Mouse (Mus musculus) spleen, postnatal 4 days (tissue): ENCODE data around the gene Tns4.

Experiments used
- DNase-seq, 2 experiments: peaks; one replicate each; pipeline ENCODE4 v3.0.0; 2022; ENCODE audit warnings: low spot score in 2 of 2

Gene Tns4

DNA sequence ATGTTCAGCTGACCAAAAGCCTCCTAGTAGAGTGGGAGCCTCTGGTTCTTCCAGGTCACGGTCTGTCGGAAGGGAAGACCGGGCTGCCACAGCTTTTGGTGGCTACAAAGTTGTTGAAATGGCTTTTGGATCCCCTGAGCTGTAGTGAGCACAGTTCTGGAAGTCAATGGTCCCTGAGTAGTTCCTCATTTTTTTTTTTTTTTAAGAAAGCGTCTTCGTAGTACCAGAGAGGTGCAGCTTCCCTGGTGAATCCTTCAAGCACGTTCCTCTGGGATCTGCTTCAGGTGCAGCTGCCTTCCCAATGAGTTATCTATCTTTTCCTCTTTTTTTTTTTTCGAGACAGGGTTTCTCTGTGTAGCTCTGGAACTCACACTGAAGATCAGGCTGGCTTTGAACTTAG, 4.6 kb upstream of the Tns4 start:
- DNase-seq: no peak

DNA sequence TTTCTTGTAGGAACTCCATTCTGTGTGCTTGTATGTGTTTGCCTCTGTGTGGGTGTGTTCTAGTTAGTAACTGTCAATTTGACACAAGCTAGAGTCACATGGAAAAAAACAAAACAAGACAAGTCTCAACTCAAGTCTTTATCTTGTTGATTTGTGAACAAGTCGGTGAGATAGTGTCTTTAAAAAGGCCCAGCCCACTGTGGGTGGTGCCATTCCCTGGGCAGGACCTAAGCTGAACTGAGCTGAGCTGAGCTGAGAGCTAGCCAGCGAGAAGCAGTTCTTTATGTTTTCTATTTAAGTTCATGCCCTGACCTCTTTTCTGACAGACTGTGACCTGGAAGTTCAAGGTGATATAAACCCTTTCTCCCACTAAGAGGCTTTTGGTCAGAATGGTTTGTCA, 2.6 kb upstream of the Tns4 start:
- no peak for DNase-seq

DNA sequence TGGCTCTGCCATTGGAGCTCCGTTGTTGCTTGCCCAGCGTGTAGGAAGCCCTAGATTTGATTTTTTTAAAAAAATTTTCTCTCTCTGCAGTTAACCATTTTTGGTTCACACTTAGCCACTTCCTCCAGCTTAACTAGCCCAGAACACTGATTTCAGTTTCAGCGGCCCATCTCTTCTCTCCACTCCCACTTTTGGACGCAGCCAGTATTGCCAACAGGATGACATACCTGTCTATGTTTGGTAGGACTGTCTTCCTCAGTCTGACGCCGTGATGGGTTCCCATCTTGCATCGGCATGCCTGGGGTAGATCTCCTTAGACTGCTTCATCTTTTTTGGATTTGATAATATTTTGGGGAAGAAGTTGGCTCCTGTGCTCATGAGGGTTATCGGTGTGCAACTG, 1.3 kb upstream of the Tns4 start:
- DNase-seq: peak in 1 of 2 experiments; percentile 29

DNA sequence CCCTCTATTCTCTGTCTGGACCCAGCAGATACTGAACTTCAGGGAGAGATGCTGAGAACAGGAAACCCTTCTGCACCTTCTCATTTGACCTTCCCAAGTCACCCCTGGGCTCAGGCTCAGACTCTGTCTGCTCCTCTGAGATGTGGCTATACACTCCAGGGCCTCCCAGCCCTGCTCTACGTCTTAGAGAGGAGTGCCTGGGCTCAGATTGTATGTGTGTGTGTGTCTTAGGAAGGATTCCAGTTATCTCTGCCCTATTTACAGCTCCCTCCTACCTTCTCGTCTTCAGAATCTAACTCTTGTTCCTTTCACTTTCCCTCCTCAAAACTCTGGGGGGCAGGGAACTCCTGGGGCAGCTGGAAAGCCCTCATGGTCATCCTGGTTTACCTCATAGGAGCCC, 620 bp downstream of the Tns4 start:
- DNase-seq: no peak

DNA sequence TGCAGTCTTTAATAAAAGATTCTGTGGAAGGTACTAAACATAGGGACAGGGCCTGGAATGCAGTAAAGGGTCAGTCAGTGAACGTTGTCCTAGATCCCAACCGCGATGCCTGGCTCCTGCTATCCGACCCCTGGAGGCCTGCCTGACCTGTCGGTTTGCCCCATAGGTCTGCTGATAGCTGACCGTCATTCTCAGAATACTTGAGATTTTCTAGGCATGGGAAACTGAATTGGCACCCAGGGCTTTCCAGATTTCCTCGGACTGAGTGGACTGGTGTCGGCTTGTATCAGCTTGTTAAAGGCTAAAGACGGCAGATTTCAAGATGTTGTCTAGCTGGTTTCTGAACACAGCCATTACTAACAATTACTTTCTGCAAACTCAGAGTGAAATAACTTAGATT, 4.7 kb downstream of the Tns4 start:
- no peak for DNase-seq

DNA sequence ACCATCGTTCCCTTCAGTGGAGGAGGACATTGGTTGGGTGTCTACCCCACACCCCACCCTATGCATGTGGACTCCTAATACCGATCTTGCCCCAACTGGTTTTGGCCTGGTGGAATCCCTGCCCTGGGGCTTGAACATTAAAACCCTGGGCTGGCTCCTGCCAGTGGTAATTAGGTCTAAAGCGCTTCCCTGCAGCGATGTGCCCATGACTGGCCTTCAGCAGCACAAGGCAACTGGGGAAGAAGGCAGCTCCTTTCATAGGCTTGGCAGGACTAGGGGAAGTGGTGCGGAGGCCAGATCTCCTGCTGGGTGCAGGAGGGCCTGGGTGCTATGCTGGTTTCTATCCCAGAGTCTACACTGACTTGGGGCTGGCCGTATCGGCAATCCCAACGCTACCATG, 5.6 kb downstream of the Tns4 start:
- no peak for DNase-seq

DNA sequence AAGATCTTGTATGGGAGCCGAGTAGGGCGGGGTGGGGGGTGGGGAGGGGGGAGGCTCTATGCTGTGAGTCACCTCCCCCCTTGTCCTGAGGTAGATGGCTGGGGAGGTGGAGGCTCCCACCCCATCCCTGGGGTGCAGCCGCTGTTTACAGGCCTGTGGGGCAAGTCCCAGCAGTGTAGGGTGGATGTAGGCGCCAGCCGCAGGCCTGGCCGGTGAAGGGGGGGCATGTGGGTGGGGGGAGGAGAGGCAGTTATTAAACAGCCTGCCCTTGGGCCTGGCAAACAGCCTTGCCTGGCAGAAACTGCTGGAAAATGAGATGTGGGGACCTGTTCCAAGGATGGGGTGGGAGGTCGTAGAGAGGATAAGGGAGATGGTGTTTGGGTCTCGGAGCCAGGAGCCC, 7.0 kb downstream of the Tns4 start:
- DNase-seq: no peak

DNA sequence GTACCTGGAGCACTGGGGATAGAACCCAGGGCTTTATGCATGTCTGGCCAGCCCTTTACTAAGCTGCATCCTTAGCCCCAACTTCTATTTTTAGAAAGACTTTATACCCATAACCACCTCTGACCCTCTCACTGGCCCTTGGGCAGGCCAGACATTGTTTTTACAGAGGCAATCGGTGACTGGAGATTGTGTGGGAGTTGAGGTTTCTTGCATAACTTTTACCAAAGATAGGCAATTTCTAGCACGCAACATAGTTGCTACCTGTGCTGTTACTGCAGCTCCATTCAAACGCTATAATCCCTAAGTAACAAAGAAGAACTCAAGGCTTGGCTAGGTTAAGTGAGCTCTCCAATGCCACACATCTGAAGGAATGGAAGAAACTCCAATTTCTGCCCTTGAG, 7.5 kb downstream of the Tns4 start:
- DNase-seq: no peak

DNA sequence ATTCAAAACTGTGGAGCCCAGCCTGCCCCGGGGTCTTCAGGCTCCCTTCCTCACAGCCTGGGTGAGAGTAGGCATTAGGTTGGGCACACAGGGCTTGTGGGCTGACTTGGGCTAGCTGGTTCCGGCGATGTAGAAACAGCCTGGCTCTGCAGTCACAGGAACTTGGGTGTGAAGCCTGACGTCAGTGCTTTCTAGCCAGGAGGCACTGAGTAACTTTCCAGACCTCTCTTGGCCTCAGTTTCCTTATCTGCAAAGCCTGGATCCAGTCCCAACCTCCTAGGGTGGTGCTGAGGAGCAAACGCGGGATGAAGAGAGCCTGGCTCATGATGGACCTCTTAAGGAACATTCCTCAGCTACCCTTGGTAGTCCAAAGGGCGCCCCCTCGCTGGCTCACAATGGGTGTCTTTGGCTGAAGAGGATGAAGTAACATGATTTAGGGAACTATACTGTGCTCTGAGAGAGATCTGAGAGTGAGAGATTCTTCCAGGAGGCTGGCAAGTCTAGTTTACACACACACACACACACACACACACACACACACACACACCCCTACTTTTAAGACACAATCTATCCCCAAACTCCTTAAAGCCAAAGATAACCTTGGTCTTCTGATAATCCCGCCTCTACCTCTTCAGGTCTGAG, 8.1 kb downstream of the Tns4 start:
- DNase-seq: no peak

DNA sequence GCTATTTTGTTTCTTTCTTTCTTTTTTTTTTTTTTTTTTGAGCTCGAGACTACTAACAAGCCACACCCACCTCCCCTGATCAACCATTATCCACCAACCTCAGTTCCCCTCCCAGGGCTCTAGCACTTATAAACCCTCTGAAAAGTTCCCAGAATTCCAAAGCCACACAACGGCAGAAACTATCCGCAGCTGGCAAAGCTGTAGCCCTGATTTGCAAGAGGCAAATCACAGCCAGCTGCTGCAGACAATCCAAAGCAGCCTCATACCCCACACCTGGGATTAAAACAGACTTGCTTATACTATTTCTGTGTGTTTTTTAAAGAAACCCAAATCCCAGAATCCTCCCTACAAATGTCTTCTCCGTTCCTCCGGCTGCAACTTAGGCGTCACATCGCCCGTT, 11.2 kb downstream of the Tns4 start:
- no peak for DNase-seq

DNA sequence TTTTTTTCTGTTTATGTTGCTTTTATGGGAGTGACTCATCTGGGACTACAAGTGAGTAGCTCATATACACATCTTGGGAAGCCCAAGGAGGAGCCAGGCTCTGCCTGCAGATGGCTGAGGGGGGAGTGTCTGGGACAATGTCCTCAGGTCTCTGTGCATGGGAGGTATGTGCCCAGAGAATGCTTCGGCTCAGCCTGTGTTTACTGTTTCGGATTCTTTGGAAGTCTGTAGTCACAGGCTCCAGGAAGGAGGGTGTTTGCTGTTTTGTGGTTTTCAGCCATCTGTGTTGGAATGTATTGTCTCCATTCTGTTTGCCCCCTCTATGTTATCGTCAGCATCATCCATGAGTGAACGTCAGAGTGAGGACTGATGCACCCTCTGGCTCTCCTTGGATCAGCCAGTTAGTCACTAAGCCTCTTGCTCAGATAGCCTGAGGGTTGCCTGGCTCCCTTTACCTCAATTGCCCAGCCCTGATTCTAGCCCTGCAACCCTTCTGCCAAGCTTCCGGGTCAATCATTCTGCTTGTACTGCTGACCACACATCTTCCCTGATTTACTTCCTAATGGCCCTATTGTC, 12.3 kb downstream of the Tns4 start:
- DNase-seq: no peak

DNA sequence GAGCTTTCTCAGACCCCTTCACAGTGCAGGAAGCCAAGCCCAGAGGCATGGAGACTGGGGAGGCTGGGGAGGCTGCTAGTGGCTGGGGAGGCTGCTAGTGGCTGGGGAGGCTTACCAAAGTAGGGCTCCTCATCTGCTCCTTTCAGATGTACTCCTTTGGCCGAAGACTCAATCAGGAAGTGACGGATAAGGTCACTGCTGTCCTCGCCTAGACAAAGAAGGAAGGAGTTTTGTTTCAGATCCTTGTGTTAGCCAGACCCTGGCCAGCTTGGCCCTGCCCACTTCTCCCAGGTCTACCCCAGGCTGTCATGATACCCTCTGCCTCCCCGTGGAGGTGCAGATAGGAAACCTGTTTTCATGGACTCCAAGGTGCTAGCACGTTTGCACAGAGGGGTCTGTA, 15.3 kb downstream of the Tns4 start:
- no peak for DNase-seq

DNA sequence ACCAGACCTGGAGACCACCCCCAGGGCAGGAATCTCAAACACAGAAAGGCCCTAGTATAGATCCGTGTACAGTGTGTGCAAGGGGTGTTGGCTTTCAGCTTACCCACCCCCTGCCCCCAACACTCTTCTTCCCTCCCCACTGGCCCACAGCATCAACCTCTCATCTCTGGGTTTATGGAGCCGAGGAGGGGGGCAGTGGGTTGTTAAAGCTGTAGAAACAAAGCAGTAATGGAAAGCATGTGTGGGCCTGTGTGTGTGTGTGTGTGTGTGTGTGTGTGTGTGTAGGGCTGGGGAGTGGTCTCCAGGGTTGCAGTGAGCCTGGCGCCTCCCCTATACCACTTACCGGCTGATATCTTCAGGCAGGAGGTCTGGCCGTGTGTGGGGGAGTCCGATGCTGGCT, 17.2 kb downstream of the Tns4 start:
- DNase-seq: no peak

DNA sequence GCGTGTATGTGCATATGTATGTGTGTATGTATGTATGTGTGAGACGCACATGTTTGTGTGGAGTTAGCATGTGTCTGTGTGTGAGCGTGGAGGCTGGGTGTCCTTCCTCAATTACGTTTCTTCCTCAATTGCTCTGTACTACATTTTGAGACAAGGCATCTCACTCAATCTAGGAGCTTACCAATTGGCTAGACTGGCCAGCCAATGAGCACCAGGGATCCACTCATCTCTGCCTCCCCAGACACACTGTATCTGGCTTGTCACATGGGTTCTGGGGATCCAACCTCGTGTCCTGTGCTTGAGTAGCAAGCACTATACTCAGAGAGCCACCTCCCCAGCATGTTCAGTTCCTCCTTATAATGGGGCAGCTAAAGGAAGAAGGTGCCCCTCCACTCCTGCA, 20.7 kb downstream of the Tns4 start:
- no peak for DNase-seq

DNA sequence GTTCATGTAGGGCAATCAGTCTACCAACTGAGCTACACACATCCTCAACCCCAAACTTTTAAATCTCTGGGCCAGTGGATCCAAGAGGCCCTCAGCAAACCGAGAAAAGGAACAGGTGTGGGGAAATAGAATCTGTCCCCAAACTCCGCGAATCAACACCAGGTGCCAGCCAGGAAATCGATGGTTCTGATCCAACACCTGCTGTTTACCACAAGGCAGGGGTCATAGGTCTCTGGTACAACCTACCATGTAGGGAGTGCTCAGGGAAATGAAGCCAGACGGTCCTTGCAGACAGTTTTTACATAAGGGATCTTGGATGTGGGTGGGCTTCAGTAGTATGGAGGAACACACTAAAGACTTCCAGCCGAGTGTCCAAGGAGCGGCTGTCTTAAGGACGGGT, 21.5 kb downstream of the Tns4 start:
- DNase-seq: no peak

DNA sequence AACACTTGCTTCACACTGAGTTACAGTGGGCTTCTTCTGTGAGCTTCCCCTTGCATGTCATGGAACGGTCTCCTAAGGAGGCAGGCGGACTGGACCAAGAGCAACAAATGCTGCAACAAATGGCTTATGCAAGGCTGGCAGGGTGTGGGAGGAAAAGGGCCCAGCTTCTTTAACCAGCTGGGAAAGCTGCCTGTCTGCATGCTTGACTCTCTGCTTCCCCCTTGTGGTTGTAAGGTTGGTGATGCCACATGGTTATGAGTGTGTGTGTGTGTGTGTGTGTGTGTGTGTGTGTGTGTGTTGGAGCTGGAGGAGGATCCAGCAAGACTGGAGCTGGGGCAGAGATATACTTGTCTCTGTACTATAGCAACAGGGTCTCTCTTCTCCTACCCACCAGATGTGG, 23.1 kb downstream of the Tns4 start:
- peak; percentile 65 to 80 for DNase-seq

DNA sequence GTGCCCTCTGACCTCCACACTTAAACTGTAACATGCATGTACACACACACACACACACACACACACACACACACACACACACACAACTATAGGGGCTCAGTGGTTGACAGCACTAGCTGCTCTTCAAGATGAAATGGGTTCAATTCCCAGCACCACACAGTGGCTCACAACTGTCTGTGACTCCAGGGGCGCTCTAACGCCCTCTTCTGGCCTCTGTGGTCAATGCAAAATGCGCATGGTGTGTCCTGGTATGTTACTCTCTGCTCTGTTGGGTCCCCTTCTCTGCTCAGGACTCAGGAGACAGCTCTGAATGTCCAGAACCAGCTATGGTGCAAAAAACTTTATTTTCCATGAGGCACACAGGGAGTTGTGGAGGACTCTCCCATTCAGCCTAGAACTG, 23.8 kb downstream of the Tns4 start:
- no peak for DNase-seq

DNA sequence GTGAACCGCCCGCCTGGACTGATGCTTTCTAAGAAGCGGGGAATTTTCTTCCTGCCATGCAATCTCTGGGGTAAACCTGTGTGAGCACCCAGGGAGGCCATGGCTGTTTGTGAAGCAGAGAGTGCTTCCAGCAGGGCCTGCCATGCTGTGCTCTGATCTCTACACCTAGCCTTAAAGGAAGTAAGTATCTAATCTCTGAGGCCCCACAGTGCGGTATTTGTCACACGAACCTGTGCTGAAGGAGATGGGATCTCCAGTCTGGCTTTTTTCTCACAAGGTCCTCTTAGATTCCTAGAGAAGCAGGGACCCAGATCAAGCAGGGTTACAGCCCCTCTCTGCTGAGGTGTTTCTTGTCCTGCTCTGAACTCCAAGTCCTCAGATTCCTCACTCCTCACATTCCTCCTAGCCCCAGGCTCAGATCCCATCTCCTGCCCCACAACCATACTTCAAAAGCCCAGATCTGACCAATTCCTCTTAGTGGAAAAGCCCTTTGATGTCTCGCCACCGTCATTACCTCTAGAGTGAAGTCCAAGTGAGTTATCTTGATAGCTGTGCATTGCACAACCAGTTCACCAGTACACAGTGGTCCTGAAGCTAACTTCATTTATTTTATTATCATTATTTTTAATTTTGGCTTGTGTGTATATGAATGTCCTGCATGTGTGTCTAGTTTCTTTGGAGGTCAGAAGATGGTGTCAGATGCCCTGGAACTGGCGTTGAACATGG, 25.5 kb downstream of the Tns4 start:
- no peak for DNase-seq

DNA sequence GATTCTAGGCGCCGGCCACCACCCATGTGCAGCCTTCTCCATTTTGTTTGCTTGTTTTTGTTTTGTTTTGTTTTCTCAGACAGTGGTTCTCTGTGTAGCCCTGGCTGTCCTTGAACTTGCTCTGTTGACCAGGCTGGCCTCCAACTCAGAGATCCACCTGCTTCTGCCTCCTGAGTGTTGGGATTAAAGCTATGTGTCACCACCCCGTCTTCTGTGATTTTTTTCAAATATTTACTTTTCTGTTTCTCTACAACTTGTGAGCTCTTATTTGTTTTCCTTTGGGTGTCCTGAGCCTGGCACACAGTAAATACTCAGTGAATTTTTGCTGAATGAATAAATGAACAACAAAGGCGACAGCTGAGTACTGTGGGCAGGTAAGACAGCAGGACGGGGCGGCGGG, 26.4 kb downstream of the Tns4 start:
- no peak for DNase-seq

DNA sequence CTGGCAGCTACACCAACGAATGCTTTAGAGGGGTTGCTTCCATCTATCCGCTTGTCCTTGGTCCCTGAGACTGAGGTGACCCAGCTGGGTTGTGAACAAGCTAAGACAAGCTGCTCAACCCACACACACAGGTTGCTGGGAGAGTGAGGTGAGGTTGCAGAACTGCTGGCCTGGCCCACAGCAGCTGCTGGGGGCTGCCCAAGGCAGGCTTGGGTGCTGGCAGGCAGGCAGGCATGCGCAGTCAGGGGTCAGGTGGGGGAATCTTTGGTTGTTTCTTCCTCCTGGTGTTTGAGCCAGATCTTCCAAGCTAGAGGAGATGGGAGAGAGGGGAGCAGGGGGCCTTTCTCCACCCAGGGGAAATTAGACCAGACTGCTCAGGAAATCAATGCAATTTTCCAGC, 28.7 kb downstream of the Tns4 start:
- no peak for DNase-seq

DNA sequence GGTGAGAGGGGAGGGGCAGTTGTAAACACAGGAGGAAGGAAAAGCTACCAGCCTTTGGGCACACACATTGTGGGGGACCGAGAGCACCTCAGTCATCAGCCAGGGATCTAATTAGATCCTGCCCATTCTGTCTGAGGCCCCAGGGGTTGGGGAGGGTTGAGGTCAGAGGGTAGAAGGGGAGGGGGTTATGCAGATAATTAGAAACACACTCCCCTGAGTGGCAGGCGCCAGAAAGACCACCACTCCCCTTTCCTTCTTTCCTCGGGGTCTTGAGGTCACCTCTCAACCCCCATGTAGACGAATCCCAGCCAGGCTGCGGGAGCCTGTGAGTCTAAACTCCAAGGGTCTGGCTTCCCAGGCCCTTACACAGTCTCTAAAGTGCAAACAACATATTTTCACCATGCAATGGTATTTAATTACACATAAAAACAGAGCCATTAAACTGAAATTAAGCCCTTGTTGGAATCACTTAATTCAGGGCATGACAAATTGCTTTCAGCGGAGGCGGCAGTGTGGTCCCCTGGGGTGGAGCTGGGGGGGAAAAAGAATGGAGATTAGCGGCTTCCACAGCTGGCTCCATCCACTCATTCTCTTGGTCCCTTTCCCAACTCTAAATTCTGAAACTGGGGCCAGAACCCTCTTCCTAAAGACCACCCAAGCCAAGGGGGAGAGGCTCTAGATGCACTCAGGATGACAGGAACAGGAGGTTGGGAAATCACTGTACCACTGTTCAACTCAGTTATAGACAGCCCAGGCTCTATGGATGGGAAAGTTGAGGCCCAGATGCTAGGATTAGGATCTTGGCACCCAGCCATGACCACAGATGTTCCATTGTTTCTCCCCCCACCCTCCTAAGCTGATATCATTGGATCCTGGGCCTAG, 33.3 kb downstream of the Tns4 start:
- DNase-seq: no peak

DNA sequence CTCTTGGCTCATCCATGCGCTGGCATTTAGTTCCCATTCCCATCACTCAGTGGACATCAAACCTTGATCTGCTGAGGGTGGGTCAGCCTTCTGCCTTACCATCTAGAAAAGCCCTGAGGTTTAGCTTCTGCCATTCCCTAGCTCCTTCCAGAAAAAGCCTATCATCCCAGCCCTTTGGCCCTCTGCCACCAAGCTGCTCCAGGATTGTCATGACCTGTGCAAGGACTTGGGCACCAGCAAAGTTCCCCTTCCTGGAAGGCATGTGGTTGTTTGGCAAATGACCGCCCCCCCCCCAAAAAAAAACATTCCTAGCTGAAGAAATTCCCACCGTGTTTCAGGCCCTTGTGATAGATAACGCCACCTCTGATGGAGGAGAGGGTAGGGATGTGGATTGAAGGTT, 34.0 kb downstream of the Tns4 start:
- no peak for DNase-seq

DNA sequence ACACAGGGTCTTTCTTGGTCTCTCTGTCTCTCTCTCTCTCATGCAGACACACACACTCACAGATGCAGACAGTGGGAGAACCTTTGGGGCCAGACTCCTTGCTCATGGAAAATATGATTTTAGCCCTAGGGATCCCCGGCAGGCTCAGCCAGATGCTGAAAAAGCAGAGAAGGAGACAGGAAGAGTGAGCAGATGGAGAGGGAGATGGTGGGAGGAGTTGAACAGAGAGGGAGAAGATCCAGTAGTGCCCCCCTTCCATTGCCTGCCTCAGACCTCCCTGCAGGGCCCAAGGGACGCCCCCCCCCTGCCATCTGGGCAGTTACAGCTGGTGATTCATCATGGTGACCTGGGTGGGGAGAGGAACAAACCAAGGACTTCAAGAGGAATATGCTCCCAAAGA, 41.5 kb downstream of the Tns4 start:
- no peak for DNase-seq
